Mouse (Mus musculus) cerebellum, adult 2 months (tissue): Measurements from ENCODE around the gene Jsrp1.

Source experiments
- CTCF ChIP-seq: fragments of 200-500 bp; IDR thresholded peaks from 2 replicates; pipeline ENCODE4 v1.5.1; 2011; ENCODE audit warnings: low read depth, mild to moderate bottlenecking, control low read depth, low read length, moderate library complexity, borderline replicate concordance; ENCODE audit not compliant: insufficient read depth
- POLR2A ChIP-seq: fragments of 200-500 bp; IDR thresholded peaks from 2 replicates; pipeline ENCODE4 v1.6.1; 2011; ENCODE audit warnings: low read length, control low read depth, borderline replicate concordance; ENCODE audit not compliant: insufficient read depth

DNA sequence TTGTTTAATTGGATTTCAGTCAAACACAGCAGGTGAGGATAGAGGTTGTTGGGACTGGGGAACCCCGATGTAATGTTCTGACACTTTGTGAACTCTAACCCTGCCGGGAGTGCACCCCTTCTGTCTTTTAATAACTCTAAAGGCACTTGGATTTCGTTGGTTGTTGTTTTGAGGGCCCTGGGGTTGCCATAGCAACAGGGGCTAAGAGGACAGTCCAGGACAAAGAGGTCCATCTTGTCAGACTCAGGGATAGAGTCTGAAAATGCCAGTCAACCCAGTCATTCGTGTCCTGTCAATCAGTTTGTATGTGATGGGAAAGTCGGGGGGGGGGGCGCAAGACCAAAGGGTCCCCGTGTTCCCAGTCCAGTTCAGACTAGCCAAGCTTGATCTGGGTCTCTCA, 19.5 kb upstream of the Jsrp1 start:
- TF ChIP-seq POLR2A (no peak), CTCF (no peak)
